Comparison of ENCODE assay signal across 15 mouse cellular contexts in the genomic region with DNA sequence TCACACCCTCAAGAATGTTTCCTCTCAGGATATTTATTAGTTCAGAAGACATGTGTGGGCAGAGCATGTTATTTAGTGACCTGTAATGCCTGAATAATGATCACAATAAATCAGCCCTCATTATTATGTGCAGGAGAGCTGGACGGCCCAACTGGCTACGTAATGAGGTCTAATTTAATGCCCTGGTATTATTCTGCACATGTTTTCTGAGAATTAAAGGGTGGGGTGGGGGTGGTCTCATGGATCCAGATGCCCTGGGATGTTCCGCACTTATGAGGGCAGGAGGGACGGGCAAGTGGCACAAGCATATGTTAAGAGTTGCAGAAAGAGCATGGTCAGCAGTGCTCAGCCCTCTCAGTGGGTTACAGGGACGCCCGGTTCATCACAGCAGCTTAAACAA.
"Had no signal": no experiment of that assay in that cellular context is flagged by ENCODE, and none has a peak within 500 bp of the region (broad histone marks: within the 10 kb centered on the region; RNA-seq: fewer than 3 reads in every experiment).

No protein-coding gene starts in this region.

- H3K9ac ChIP-seq: liver, embryonic 15.5 days; midbrain, embryonic 15.5 days had no signal

- H3K4me3 ChIP-seq: liver, embryonic 15.5 days; midbrain, embryonic 15.5 days had no signal

- DNase-seq: kidney, adult 18-20 months; kidney, postnatal 25 days; layer of hippocampus, adult 9-11 months; layer of hippocampus, postnatal 36 days; lung, adult 2 months; lung, postnatal 36 days; right cerebral cortex, adult 18-20 months; right cerebral cortex, postnatal 25 days; thymus, adult 18-20 months; thymus, postnatal 14 days had no signal

- H3K27me3 ChIP-seq: liver, embryonic 15.5 days; midbrain, embryonic 15.5 days had no signal

- H3K9me3 ChIP-seq: liver, embryonic 15.5 days; midbrain, embryonic 15.5 days had no signal

- H3K4me2 ChIP-seq: liver, embryonic 11.5 days; liver, embryonic 15.5 days; midbrain, embryonic 15.5 days had no signal

- H3K27ac ChIP-seq: liver, embryonic 15.5 days; midbrain, embryonic 15.5 days; stomach, postnatal 0 days had no signal

- H3K36me3 ChIP-seq: liver, embryonic 15.5 days; midbrain, embryonic 15.5 days had no signal

- ATAC-seq: lung, postnatal 0 days; midbrain, embryonic 15.5 days had no signal

- H3K4me1 ChIP-seq: liver, embryonic 15.5 days; midbrain, embryonic 15.5 days had no signal
